Mouse (Mus musculus) testis, postnatal 10 days (tissue): ENCODE measurements at regions not wholly inside any gene's neighbourhood (a gene's known extent, or its start where the extent isn't known, plus 50 kb on each side); places are given as distances from the start of the nearest gene placed in this dataset.

ENCODE experiments used
- DNase-seq: peaks from one replicate; pipeline ENCODE4 v3.0.0; 2021; ENCODE audit warnings: low spot score

DNA sequence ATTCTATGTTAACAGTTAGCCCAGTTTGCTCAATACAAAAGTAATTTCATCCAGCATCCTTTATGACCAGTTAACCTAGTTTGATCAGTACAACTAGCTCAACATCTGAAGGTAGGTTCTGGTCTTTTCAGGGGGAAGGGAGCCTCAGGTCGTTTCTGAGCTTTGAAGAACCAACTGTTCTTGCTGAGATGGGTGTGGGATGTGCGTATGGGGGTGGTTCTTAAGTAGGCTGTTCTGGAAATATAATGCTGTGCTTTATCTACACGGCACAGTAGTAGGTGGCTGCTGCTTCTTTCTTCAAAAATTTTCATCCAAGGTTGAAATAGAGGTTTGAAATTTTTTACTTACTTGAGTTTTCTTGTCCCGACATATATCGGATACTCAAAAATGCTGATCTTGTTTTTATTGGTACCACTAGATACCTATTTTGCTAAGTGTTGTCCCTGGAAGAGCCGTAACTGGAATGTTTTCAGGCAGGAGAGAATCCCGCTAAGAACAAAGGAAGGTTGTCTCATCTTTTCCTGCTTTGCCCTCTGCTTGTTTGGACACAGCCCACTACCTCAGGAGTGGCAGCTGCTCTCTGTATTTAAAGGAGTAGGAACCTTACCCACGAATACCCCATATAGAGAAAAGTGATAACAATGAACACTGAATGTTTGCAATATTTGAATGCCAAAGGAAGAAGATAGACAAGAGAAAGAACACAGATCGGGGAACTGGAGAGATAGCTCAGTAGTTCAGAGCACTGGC lies 275.5 kb downstream of the Cdh10 start:
- DNase-seq, result no peak

DNA sequence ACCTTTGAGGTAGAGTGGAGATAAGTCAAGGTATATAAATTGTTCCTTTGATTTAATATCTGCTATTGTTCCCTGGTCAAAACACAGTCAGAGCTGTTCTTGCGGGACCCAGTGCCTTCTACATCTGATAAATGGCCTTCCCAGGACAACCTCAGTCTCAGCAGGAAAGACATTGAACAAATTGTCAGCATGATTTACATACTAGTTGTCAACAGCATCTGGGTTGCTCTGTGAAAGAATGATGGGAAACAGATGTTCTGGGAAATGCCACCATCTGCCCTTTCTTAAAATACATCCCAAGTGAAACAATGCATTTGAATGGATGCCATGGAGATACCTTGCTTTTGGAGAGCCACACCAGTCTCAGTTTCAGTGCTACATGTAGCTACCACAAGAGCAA lies 296.2 kb downstream of the Cdh10 start:
- no peak for DNase-seq

DNA sequence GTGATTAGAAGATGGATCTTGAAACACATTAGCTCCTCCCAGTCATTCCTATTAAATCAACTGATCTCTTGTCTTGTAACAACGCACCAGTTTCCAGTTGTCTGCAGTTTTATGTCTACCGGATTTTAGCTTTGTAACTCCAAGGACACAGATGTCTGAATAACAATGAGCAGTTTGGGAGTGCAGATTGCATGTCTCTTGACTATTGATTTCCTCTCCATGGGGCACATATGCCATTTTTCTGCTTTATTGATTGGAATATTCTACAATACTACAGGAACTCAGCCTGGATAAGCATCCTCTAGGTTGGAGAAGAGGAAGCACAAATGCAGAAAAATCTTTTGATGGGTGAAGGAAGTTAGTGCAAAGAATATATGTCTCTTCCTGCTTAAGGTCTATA lies 300.2 kb downstream of the Cdh10 start:
- DNase-seq, result no peak

DNA sequence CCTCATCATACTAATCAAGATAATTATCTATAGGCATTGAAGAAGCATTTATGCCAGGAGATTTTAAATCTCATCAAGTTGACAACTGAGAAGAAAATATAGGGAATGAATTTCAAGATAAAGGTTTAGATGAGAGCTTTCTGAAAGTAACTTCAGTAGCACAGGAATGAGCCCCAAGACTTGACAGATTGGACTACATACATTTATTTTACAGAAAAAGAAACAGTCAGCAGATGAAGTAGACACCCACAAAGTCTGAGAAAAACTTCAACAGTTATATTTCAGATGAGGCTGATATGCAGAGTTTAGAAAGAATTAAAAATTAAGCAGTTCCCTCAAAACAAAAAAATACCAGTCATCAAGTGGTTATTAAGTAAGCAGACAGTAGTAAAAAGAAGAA lies 308.7 kb downstream of the Cdh10 start:
- no peak for DNase-seq

DNA sequence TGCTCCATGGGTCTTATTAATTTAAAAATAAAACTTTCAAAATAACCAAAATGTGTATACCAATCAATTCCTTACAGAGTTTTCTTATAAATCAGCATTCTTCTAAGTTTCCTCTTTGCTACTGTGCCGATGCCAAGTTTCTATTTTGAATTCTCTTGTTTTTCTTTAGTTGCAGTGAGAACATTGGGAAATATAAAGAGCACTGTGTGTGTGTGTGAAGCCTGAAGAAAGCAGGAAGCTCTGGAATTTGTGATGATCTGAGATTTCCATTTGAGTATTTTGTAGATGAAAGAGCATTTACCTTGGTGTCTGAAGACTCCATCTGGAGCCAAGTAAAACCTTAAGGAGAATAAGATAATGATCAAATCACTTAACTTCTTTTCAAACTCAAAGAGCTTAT lies 310.6 kb downstream of the Cdh10 start:
- no peak for DNase-seq

DNA sequence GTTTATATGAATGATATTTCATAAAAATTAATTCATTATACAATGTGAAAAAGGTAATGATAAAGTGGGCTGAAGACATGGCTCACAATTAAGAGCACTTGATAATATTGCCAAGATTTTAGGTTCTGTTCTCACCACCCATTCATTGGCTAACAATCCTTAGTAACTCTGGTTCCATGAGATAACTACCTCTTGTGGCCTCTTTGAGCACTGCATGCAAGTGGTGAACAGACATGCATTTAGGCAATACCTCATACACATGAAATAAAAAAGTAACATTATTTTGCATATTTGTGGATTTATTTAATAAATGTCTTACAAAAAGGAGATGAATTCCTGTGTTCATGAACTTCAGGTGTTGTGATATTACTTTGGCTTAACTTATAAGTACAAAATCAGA lies 334.9 kb downstream of the Cdh10 start:
- no peak for DNase-seq

DNA sequence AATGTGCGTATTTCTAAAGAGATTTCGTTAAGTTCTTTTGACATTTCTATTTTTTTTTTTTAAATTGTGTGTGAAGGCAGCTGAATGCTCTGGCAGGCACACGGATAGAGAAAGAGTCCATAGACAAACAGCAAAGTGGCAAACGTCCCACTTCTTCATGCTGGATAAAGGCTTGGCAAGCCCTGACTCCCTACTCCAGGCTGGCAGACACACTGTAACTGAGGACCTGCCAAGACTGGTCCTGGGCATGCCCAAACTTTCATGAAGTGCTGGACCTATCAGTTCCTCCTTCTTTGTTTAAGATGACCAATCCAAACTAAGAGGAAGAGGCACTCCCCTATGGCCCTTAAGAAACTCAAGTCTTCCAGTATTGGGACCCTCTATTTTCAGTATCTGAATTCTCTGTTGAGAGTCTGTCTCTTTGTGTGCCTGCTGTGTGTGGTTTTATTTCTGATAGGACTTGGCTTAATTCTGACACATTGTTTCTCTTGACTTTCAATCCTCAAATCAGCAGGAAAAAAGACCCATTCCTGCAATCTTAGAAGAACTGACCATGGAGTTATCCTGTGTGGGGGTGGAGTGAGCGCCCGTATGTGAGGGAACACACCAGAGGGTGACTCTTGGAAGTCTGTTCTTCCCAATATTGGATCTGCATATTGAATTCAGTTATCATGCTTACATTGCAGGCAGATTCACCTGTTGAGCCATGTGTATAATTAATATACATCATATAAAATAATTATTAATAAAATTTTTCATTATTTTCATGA lies 343.6 kb downstream of the Cdh10 start:
- peak; percentile 48 for DNase-seq

DNA sequence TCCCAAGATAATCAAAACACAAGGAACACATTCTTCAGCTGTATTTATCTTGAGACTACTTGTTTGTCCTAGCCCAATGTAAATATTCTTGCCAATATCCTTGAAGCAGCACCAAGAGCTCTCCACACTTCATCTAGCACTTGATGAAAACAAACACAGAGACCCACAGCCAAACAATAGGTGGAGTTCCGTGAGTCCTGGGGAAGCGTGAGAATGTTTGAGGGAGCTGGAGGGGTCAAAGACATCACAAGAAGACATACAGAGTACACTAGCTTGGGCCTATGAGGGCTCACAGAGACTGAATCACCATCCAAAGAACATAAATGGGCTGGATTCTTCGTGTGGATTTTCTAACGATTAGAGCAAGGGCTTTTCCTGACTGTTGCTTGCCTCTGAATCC lies 356.7 kb downstream of the Cdh10 start:
- no peak for DNase-seq
